Mouse (Mus musculus) left cerebral cortex, postnatal 14 days (tissue): ENCODE data around the gene Map3k13. TPM values are rescaled to one million over a fixed set of nuclear protein-coding genes. Genes with fewer than 3 reads are reported as not detected.

ENCODE experiments used
- DNase-seq, 2 experiments: peaks; one replicate each; pipeline ENCODE4 v3.0.0; 2021 to 2022; ENCODE audit warnings: low spot score in 2 of 2, mixed read lengths in 1 of 2
- intact Hi-C: fragments of 180-260 bp; cut with DNase I; formaldehyde crosslinking; loops from one replicate; pipeline ENCODE4 v1.15.1; 2025
- total RNA-seq, 2 experiments: library from RNA; stranded (reverse); gene quantifications; 2 replicates each; pipeline ENCODE4 v1.2.3; 2021

The Map3k13 gene
- total RNA-seq, 2 experiments from 2014 or later, result 13.0 to 13.5 TPM

GRCm38 (mm10) chr16:21836311-21837072 lies 42.3 kb downstream of the Map3k13 start:
- DNase-seq, result peak; percentile 32 to 62

GRCm38 (mm10) chr16:21837694-21838093 lies 43.5 kb downstream of the Map3k13 start:
- intact Hi-C loops, result loop anchor here (5.0 to 10.0 kb wide), 3 partner anchors 170 to 437 kb away; partner anchors contain the start of gene Senp2
- no peak for DNase-seq

More at GRCm38 (mm10) chr16:21836311-21837072, 42.3 kb downstream of the Map3k13 start:
- intact Hi-C loops, result loop anchor here (5.0 to 10.0 kb wide), 3 partner anchors 171 to 438 kb away; partner anchors contain the start of gene Senp2

- intact Hi-C loops, result loop anchor here (5.0 kb wide), 1 partner anchor 61 kb away; no protein-coding TSS in a partner anchor
These were observed 51.9 kb downstream of the Map3k13 start for GRCm38 (mm10) chr16:21845800-21846671.

GRCm38 (mm10) chr16:21848444-21848843 lies 54.3 kb downstream of the Map3k13 start:
- intact Hi-C loops, result loop anchor here (5.0 kb wide), 1 partner anchor 59 kb away; no protein-coding TSS in a partner anchor
- DNase-seq, result no peak

More at GRCm38 (mm10) chr16:21845800-21846671, 51.9 kb downstream of the Map3k13 start:
- peak; percentile 73 to 92 for DNase-seq

- intact Hi-C loops, result loop anchor here (5.0 kb wide), 1 partner anchor 58 kb away; no protein-coding TSS in a partner anchor
- DNase-seq, result no peak
These were observed 54.7 kb downstream of the Map3k13 start for GRCm38 (mm10) chr16:21848847-21849246.

- intact Hi-C loops, result no loop called here
- DNase-seq, result no peak
These were observed 58.2 kb downstream of the Map3k13 start for GRCm38 (mm10) chr16:21852374-21852773.

- intact Hi-C loops, result no loop called here
- DNase-seq, result no peak
These were observed 59.3 kb downstream of the Map3k13 start for GRCm38 (mm10) chr16:21853446-21853941.

- intact Hi-C loops, result no loop called here
- DNase-seq, result no peak
These were observed 60.6 kb downstream of the Map3k13 start for GRCm38 (mm10) chr16:21854589-21855284.

GRCm38 (mm10) chr16:21856134-21856533 lies 62.0 kb downstream of the Map3k13 start:
- DNase-seq, result no peak
- intact Hi-C loops, result no loop called here

- intact Hi-C loops, result no loop called here
- no peak for DNase-seq
These were observed 63.0 kb downstream of the Map3k13 start for GRCm38 (mm10) chr16:21857126-21857644.

- no peak for DNase-seq
- intact Hi-C loops, result no loop called here
These were observed 64.0 kb downstream of the Map3k13 start for GRCm38 (mm10) chr16:21858163-21858562.

GRCm38 (mm10) chr16:21858882-21859281 lies 64.7 kb downstream of the Map3k13 start:
- no peak for DNase-seq
- intact Hi-C loops, result no loop called here

GRCm38 (mm10) chr16:21862448-21862847 lies 68.3 kb downstream of the Map3k13 start:
- intact Hi-C loops, result no loop called here
- no peak for DNase-seq

GRCm38 (mm10) chr16:21865250-21865982 lies 71.3 kb downstream of the Map3k13 start:
- intact Hi-C loops, result no loop called here
- DNase-seq, result no peak

- intact Hi-C loops, result no loop called here
- DNase-seq, result no peak
These were observed 71.9 kb downstream of the Map3k13 start for GRCm38 (mm10) chr16:21865983-21866575.

GRCm38 (mm10) chr16:21867727-21868126 lies 73.6 kb downstream of the Map3k13 start:
- DNase-seq, result no peak
- intact Hi-C loops, result no loop called here

- intact Hi-C loops, result no loop called here
These were observed 74.5 kb downstream of the Map3k13 start for GRCm38 (mm10) chr16:21868651-21869050.

GRCm38 (mm10) chr16:21869879-21870278 lies 75.7 kb downstream of the Map3k13 start:
- DNase-seq, result no peak
- intact Hi-C loops, result no loop called here

More at GRCm38 (mm10) chr16:21868651-21869050, 74.5 kb downstream of the Map3k13 start:
- DNase-seq, result no peak
